Mouse (Mus musculus) bone marrow, adult 2 months (tissue): ENCODE data around the gene Anxa3. TPM values are rescaled to one million over a fixed set of nuclear protein-coding genes. Genes with fewer than 3 reads are reported as not detected.

ENCODE experiments used
- H3K27ac ChIP-seq: fragments of 200-500 bp; 2 replicates; pipeline ENCODE4 v1.5.1; 2012; ENCODE audit warnings: low read depth, mild to moderate bottlenecking, control low read depth, inconsistent platforms, low read length; ENCODE audit not compliant: control insufficient read depth, poor library complexity, insufficient read depth
- H3K4me1 ChIP-seq: fragments of 200-500 bp; 2 replicates; pipeline ENCODE4 v1.6.1; 2011; ENCODE audit warnings: low read length; ENCODE audit not compliant: control insufficient read depth, insufficient read depth
- H3K4me3 ChIP-seq: fragments of 200-500 bp; replicated peaks from 2 replicates; pipeline ENCODE3; 2011; ENCODE audit warnings: mild to moderate bottlenecking, low read depth, low read length, control low read depth; ENCODE audit not compliant: control insufficient read depth
- CTCF ChIP-seq: fragments of 200-500 bp; IDR thresholded peaks from 2 replicates; pipeline ENCODE4 v1.5.1; 2011; ENCODE audit warnings: low read length, control low read depth; ENCODE audit not compliant: control insufficient read depth, insufficient read depth
- POLR2A ChIP-seq: fragments of 200-500 bp; IDR thresholded peaks from 2 replicates; pipeline ENCODE4 v1.6.1; 2011; ENCODE audit warnings: low read depth, mild to moderate bottlenecking, control low read depth, low read length, borderline replicate concordance; ENCODE audit not compliant: control insufficient read depth
- WGBS: fragments of 180-500 bp; shearing (Covaris S2); methylation state at CpG from one replicate; pipeline ENCODE4 v1.1.7; 2018; 5-methylcytosine and 5-hydroxymethylcytosine counted together
- polyA plus RNA-seq: library from polyadenylated mRNA; stranded (reverse); fragments of >200 nt; gene quantifications from 2 replicates; pipeline ENCODE4 v1.2.4, GENCODE M21; 2011; ENCODE audit warnings: low replicate concordance; ENCODE audit not compliant: missing spikeins, insufficient read depth, insufficient read length

The Anxa3 gene
- polyA plus RNA-seq, 1 experiment, result 48.0 TPM

DNA sequence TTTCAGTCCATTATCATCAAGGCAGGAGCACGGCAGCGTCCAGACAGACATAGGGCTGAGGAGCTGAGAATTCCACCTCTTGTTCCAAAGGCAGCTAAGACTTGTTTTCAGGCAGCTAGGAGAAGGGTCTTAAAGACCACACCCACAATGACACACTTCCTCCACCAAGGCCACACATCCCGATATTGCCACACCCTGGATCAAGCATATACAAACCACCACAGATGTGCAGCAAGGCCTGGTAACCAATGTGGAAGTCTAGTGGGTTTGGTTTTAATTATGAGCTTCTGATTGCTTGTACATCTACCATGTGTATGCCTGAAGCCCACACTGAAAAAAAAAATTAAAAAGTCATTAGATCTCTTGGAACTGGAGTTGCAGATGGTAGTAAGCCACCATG, 95.3 kb downstream of the Anxa3 start:
- no peak overlapping the region for H3K27ac ChIP-seq
- TF ChIP-seq POLR2A (no peak), CTCF (no peak)
- H3K4me1 ChIP-seq, result no peaks in the 10 kb centered on the region; the same call in 1 of the 2 replicates
- H3K4me3 ChIP-seq, result no peak overlapping the region
- 71% methylated on average over 3 of the region's 3 CpGs for WGBS

GRCm38 (mm10) chr5:96890367-96890766, 97.2 kb downstream of the Anxa3 start:
- TF ChIP-seq CTCF, result no peak
- TF ChIP-seq POLR2A, result no peak
- Histone ChIP-seq H3K27ac (no peak overlapping the region), H3K4me3 (no peak overlapping the region), H3K4me1 (no peaks in the 10 kb centered on the region; the same call in 1 of the 2 replicates)
- 85% methylated on average over 5 of the region's 5 CpGs for WGBS

Other genes starting within 250 kb of the Anxa3 start
- gene Bmp2k, start 204.3 kb downstream of the Anxa3 start, polyA plus RNA-seq, result 11.7 and 12.0 TPM in 2 replicates